Mouse (Mus musculus): ENCODE measurements at regions not wholly inside any gene's neighbourhood (a gene's known extent, or its start where the extent isn't known, plus 50 kb on each side); places are given as distances from the start of the nearest gene placed in this dataset.

GRCm38 (mm10) chr1:69746575-69747290 lies 59.7 kb upstream of the Ikzf2 start:
- no peak for DNase-seq (ENCODE audit: low spot score)

- DNase-seq (ENCODE audit: low spot score): no peak
Observed at GRCm38 (mm10) chr1:69752724-69753123, 65.7 kb upstream of the Ikzf2 start.

GRCm38 (mm10) chr1:69757702-69758101 lies 69.1 kb upstream of the Spag16 start:
- no peak for DNase-seq (ENCODE audit: low spot score)

- DNase-seq (ENCODE audit: low spot score): peak; percentile 3
Observed at GRCm38 (mm10) chr1:69759544-69759943, 67.2 kb upstream of the Spag16 start.

GRCm38 (mm10) chr1:69768714-69769113 lies 58.1 kb upstream of the Spag16 start:
- DNase-seq (ENCODE audit: low spot score): no peak

GRCm38 (mm10) chr1:69770209-69770608 lies 56.6 kb upstream of the Spag16 start:
- DNase-seq (ENCODE audit: low spot score): no peak

- no peak for DNase-seq (ENCODE audit: low spot score)
Observed at GRCm38 (mm10) chr1:69771436-69771835, 55.3 kb upstream of the Spag16 start.

GRCm38 (mm10) chr1:69775589-69775988 lies 51.2 kb upstream of the Spag16 start:
- peak; percentile 29 for DNase-seq (ENCODE audit: low spot score)
